Mouse (Mus musculus) activated CD4-positive, CD25-positive, alpha-beta regulatory T cell, adult 4 months (primary cell): ENCODE measurements around the gene Inafm2. TPM values are rescaled to one million over a fixed set of nuclear protein-coding genes. Genes with fewer than 3 reads are reported as not detected.

Experiments used
- ATAC-seq: one replicate; pipeline ENCODE4 v1.8.0; 2017
- polyA plus RNA-seq, 2 experiments: library from polyadenylated mRNA; unstranded; fragments of 100-300 nt; shearing (Covaris generic); gene quantifications; one replicate each; pipeline ENCODE4 v1.2.1; 2017

Inafm2 gene
- polyA plus RNA-seq, 2 experiments from 2014 or later: 19.8 to 27.2 TPM

DNA sequence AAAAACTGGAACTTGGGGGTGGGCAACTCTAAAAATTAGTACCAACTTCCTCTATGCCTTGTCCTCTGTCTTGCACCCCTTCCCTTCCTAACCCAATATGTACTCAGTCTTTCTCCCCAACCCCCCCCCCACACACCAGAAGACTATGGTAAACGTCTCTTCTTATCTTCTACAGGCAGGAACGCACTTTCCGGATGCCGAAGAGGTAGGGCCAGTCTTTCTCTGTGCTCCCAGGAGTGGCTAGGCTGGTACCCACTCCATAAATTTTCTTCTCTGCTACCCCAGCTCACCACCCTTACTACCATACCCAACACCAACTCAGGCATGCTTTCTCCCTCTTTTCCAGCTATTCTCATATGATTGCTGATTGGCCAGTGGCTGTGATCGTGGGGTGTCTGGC lies 41.0 kb downstream of the Inafm2 start:
- ATAC-seq: no peak

DNA sequence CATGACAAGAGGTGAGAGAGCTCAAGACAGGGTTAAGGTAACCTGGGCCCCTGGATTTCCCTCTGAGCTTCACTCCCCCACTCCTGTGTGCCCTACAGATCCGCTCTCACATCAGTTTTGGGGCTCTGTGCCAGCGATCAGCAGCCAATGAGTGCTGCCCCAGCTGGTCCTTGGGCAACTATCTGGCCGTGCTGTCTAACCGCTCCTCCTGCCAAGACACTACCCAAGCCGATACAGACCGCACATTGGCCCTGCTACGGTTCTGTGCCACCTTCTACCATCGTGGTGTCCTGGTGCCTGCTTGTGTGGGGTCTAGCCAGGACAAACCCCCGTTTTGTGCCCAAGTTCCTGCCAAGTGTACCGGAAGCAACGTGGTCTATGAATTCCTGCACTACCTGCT lies 43.9 kb downstream of the Inafm2 start:
- ATAC-seq: no peak

DNA sequence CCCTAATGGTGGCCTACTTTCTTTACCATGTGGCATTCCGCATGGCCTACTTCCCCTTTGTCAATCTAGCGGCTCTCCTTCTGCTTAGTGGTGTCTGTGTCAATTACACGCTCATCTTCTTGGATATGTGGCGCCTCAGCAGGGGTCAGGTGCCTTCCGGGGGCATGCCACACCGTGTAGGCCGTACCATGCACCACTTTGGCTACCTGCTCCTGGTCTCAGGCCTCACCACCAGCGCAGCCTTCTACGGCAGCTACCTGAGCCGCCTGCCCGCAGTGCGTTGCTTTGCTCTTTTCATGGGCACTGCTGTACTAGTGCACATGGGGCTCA lies 44.6 kb downstream of the Inafm2 start:
- no peak for ATAC-seq

DNA sequence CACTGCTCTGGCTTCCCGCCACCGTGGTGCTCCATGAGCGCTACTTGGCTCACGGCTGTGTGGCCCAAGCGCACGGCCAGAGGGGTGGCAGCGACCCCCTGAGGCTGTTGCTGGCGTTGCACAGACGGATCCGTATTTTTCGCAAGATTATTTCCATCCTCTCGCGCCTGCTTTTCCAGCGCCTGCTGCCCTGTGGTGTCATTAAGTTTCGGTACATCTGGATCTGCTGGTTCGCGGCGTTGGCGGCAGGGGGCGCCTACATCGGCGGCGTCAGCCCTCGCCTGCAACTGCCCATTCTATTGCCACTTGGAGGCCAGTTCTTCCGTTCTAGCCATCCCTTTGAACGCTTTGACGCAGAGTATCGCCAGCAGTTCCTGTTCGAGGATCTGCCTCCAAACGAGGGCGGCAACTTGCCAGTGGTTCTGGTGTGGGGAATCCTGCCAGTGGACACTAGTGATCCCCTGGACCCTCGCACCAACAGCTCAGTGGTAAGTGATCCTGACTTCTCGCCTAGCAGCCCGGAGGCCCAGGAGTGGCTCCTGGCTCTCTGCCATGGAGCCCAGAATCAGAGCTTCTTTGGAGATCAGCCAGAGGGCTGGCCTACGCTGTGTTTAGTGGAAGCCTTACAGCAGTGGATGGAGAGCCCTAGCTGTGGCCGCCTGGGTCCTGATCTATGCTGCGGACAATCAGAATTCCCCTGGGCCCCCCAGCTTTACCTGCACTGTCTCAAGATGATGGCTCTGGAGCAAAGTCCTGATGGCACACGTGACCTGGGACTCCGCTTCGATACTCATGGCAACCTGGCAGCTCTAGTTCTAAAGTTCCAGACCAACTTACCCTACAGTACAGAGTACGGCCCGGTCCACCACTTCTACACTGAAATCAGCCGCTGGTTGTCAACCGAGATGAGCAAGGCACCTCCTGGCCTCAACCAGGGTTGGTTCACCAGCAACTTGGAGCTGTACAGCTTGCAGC lies 45.3 kb downstream of the Inafm2 start:
- no peak for ATAC-seq

DNA sequence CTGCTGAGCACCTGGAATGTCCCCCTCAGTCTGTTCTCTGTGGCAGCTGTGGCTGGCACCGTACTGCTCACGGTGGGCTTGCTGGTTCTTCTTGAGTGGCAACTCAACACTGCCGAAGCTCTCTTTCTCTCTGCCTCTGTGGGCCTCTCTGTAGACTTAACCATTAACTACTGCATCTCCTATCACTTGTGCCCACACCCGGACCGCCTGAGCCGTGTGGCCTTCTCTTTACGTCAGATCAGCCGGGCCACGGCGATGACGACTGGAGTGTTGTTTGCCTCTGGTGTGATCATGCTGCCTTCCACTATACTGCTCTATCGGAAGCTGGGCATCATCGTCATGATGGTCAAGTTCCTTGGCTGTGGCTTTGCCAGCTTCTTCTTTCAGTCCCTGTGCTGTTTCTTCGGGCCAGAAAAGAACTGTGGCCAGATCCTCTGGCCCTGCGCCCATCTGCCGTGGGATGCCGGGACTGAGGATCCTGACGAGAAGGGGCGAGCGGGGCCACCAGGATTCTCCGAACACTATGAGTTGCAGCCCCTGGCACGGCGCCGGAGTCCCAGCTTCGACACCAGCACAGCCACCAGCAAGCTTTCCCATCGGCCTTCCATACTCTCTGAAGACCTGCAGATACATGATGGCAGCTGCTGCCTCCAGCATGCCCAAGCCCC lies 46.2 kb downstream of the Inafm2 start:
- no peak for ATAC-seq

DNA sequence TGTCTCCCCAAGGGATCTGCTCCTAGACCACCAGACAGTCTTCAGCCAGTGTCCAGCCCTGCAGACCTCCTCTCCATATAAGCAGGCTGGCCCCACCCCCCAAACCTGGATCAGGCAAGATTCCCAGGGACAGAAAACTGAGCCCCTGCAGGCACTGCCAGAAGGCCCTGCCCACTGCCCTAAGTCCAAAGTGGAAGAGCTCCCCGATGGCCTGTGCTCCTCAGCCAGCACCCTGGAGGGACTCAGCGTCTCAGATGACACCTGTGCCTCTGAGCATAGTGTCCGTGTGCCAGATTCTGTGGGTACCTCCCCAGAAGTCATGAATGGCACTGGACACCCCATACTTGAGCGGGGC lies 46.7 kb downstream of the Inafm2 start:
- no peak for ATAC-seq

DNA sequence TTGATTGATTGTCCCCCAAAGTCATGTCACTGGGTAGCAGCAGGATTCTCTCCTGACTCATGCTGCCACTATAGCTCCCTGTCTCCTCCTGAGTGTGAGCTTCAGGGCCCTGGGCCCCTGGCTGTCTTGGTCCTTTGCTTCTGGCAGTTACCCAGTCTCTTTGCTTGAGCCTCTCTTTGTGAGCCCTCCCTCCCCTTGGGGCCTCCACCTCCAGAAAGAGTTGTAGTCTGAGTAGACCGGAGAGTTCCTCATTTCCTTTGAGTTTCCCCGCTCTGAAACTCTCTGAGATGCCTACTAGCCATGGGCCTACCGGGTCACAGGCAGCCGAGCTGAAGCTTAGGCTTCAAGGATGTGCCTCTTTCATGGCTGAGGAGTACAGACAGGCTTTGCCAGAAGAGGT lies 48.1 kb downstream of the Inafm2 start:
- no peak for ATAC-seq

Other genes with a start within 250 kb of the Inafm2 start
- under 1 TPM; 0.18 to 0.19 TPM for gene Bmf, start 196.1 kb upstream of the Inafm2 start, polyA plus RNA-seq
- gene Bub1b, start 147.5 kb upstream of the Inafm2 start, polyA plus RNA-seq: 10 to 100 TPM; 11.4 to 18.8 TPM
- not detected for gene Pak6, start 82.5 kb upstream of the Inafm2 start, polyA plus RNA-seq
- not detected for gene Ankrd63, start 41.8 kb upstream of the Inafm2 start, polyA plus RNA-seq
- 10 to 100 TPM; 17.4 to 20.2 TPM for gene Plcb2, start 17.3 kb upstream of the Inafm2 start, polyA plus RNA-seq
- not detected for gene Ccdc9b, start 16.9 kb downstream of the Inafm2 start, polyA plus RNA-seq
- not detected for gene Phgr1, start 27.0 kb downstream of the Inafm2 start, polyA plus RNA-seq
- gene Disp2, start 34.0 kb downstream of the Inafm2 start, polyA plus RNA-seq: under 1 TPM in 1 of 2 experiments, not detected in 1; 0.25 TPM
- gene Knstrn, start 68.2 kb downstream of the Inafm2 start, polyA plus RNA-seq: 10 to 100 TPM; 23.7 to 30.8 TPM
- gene Ivd, start 116.2 kb downstream of the Inafm2 start, polyA plus RNA-seq: 10 to 100 TPM; 37.3 to 58.1 TPM
- gene Bahd1, start 154.6 kb downstream of the Inafm2 start, polyA plus RNA-seq: 1 to 10 TPM; 3.6 TPM
- 1 to 10 TPM; 1.3 to 1.5 TPM for gene Chst14, start 180.7 kb downstream of the Inafm2 start, polyA plus RNA-seq